23 mouse cellular contexts compared by ENCODE assay signal in the genomic region with DNA sequence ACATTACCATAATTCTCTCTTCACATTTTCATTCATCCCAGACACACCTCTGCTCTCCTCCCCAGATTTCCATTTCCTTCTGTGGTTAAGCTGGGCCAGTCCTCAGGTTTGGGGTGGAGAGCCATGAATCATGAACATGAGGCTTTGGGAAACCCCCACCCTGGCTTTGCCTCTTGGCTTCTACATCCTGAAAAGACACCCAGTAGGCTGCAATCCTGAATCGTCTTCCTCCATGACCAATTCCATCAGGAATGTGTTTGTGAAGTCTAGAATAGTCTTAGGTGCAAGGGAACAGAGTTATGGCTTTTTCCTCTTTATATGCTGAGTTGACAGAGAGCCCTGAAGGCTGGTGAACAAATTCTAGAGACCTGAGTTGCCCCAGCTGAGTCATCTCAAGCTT.
"Had no signal": no experiment of that assay in that cellular context is flagged by ENCODE, and none has a peak within 500 bp of the region (broad histone marks: within the 10 kb centered on the region; RNA-seq: fewer than 3 reads in every experiment).

No protein-coding gene starts in this region.

- H3K4me1 ChIP-seq: heart, embryonic 10.5 days; heart, embryonic 12.5 days; limb, embryonic 15.5 days; liver, embryonic 12.5 days had no signal

- H3K4me3 ChIP-seq: gastrocnemius, adult 2 months; heart, embryonic 10.5 days; heart, embryonic 12.5 days; hindbrain, embryonic 13.5 days; hindbrain, embryonic 15.5 days; layer of hippocampus, adult 2 months; left cerebral cortex, adult 2 months; limb, embryonic 13.5 days; limb, embryonic 15.5 days; liver, embryonic 12.5 days had no signal

- H3K27me3 ChIP-seq: heart, embryonic 12.5 days; hindbrain, embryonic 13.5 days; hindbrain, embryonic 15.5 days; limb, embryonic 13.5 days; limb, embryonic 15.5 days; liver, embryonic 12.5 days had no signal

- H3K4me2 ChIP-seq: heart, embryonic 12.5 days; hindbrain, embryonic 13.5 days; hindbrain, embryonic 15.5 days; limb, embryonic 13.5 days; limb, embryonic 15.5 days; liver, embryonic 12.5 days had no signal

- H3K27ac ChIP-seq: gastrocnemius, adult 2 months; heart, embryonic 10.5 days; hindbrain, embryonic 13.5 days; hindbrain, embryonic 15.5 days; hindbrain, postnatal 0 days; layer of hippocampus, adult 2 months; left cerebral cortex, adult 2 months; limb, embryonic 13.5 days; limb, embryonic 15.5 days; liver, embryonic 12.5 days; liver, embryonic 14.5 days had no signal

- DNase-seq: gastrocnemius, adult 2 months; gastrocnemius, postnatal 10 days; gastrocnemius, postnatal 36 days; heart, adult 18-20 months; heart, postnatal 10 days; kidney, adult 18-20 months; kidney, adult 8-10 months; kidney, postnatal 10 days; kidney, postnatal 25 days; kidney, postnatal 4 days; left cerebral cortex, postnatal 4 days had no signal

- ATAC-seq: hindbrain, postnatal 0 days; intestine, postnatal 0 days; liver, embryonic 12.5 days had no signal

- H3K9ac ChIP-seq: heart, embryonic 12.5 days; hindbrain, embryonic 13.5 days; hindbrain, embryonic 15.5 days; limb, embryonic 13.5 days; limb, embryonic 15.5 days; liver, embryonic 12.5 days; liver, embryonic 14.5 days had no signal

- H3K36me3 ChIP-seq: heart, embryonic 12.5 days; hindbrain, embryonic 13.5 days; hindbrain, embryonic 15.5 days; limb, embryonic 13.5 days; limb, embryonic 15.5 days; liver, embryonic 12.5 days had no signal

- H3K9me3 ChIP-seq: heart, embryonic 10.5 days; limb, embryonic 15.5 days had no signal
